Mouse (Mus musculus): Measurements from ENCODE around the gene Slc25a42.
"Not testable (repeated sequence)": the region's sequence is repeated elsewhere in the genome, so short reads cannot be mapped to it uniquely, and the experiment has no call there.

Gene Slc25a42

DNA sequence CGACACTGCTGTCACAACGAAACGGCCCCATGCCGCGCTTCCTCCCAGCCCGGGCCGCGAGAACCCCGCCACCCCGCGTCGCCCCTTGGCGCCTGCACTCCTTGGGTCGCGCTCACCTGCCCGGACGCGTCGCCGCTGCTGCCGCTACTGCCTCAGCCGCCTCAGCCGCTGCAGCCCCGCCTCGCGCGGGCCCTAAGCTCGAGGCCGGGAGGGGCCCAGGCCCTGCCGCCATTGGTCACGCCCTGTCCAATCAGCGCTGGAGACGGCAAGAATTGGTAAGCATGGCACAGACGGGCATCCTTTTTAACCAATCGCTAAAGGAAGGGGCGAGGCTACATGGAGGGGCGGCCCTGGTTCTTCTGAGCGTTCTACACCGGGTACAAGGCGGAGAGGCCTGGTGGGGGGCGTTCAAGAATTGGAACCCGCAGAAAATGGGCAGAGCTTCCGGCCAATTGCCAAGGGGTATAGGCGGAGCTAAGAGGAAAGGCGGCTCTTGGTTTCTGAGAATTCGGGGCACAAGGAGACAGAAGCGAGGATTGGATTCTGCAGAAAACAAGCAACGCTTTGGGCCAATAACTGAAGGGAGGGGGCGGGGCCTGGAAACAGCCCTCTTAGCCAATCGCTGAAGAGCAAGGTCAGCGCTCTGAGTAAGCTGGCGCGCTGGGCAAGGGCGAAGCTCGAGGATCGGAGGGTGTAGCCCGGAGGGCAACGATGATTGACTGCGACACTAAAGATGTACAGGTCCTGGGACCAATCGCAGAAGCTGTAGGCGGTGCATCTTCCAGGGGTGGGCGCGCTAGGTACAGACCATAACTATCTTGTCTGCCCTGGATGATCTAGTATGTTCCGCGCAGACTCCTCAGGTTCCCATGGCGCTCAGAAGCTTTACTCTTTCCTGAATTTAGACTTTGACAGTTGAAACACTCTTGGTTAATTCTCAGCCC lies at the start of gene Slc25a42:
Slc25a42 (minus strand) TSS at position 194 of the 944 bp plus-strand sequence.
- in situ Hi-C loops (cut with MboI, MseI), result no loop called here

DNA sequence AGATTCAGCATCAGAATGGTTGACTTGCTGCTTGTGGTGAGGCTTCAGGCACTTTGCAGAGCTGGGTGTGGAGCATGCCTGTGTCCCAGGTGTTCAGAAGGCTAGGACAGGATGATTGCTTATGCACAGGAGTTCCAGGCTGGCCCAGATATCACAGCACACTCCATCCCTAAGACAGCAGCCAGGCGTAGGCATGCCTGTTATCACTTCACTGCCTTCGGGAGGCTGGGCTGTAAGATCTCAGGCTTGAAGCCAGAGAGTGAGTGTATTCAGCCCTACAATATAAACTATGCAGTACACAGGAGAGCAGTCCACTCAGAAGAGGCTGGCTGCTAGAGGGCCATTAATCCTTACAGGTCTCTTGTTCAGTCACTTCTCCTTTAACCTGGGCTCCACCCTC lies 46.9 kb upstream of the Slc25a42 start:
- in situ Hi-C loops (cut with MboI, MseI), result no loop called here

DNA sequence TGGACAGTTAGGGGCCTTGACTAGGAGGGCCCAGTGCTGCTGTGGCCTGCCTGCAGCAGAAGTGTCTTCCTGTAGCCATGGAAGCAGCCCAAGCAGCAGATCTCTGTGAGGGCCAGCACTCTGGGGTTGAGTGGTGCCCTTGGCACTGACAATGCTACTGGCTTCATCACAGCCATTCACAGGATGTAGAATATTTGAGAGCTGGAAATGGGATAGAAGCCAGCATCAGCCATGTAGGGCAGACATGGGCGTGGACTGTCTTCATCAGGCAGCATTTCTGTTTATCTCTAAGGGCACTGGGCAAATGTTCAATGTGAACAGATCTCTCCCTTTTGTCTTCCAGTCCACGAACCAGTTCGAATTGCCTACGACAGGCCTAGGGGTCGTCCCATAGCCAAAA lies 46.5 kb upstream of the Slc25a42 start:
- in situ Hi-C loops (cut with MboI, MseI), result no loop called here

DNA sequence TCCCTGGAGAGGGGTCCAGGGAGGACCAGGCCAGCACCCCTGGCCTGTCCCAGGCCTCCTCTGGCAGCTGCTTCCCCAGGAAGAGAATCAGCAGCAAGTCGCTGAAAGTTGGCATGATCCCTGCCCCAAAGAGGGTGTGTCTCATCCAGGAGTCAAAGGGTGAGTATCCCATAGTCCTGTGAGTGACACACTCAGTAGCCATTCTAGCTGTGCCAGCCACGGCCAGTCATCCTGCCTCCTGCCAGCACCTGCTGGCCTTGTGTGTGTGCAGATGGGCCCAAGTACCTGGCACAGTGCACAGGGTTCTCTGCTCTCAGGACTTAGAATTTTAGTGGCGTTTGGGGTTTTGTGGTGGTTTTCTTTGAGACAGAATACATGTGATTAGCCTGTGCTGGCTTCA lies 45.4 kb upstream of the Slc25a42 start:
- in situ Hi-C loops (cut with MboI, MseI), result no loop called here

DNA sequence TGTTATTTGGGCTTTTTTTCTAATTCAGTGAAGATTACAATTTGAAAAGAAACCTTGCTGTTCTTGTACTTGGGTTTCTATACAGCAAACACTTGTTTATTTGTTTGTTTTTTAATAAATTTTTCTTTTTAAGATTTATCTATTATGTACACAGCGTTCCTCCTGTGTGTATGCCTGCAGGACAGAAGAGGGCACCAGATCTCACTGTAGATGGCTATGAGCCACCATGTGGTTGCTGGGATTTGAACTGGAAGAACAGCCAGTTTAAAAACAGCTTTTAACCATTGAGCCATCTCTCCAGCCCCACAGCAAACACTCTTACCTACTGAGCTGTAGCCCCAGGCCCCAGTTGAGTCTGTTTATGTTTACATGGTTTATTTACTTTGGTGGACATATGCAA lies 42.5 kb upstream of the Slc25a42 start:
- in situ Hi-C loops (cut with MboI, MseI), result no loop called here

DNA sequence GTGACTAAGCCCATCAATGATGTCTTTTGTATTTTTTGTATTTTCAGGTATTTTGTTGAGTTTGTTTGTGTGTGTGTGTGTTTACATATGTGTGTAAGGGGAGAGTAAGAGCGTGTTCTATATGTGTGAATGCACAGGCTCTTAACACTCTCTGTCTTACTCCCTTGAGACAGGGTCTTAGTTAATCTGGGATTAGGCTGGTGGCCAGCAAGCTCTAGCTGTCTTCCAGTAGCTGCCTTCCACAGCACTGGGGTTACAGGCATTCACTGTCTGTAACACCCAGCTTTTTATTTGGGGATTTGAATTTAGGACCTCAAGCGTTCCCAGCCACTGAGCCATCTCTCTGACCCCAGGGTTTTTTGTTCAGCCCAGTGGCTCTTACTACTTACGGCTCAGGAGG lies 35.7 kb upstream of the Slc25a42 start:
- in situ Hi-C loops (cut with MboI, MseI), result no loop called here

DNA sequence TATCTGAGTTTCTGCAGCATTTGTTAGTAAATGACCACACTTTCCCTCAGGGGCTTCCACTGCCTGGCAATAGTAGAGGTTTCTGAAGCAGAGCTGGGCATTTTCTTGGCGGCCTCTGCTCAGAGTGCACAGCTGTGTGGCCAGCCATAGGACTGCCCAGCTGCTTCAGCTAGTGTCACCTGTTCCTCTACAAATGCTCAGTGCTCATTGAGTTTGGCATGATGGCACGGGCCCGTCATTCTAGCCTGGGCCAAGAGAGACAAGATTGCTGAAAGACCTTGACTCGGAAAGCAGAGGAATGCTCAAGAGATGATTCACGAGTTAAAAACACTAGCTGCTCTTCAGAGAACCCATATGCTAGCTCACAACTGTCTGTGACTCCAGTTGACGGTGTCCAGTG lies 34.5 kb upstream of the Slc25a42 start:
- in situ Hi-C loops (cut with MboI, MseI), result no loop called here

DNA sequence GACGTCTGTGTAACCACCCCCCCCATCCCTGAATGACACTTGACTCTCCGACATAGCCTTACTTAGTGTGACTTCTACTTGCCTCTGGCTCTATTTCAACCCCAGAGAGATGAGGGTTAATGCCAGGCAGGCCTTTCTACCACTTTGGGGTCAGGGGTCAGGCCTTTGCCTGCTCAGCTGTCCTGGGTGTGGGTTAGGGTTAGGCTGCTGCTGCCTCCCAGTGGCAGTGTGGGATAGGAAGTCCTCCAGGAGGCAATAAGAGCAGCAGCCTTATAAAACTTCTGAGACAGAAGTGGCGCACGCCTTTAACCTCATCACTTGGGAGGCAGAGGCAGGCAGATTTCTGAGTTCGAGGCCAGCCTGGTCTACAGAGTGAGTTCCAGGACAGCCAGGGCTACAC lies 28.5 kb upstream of the Slc25a42 start:
- in situ Hi-C loops (cut with MboI, MseI), result no loop called here

DNA sequence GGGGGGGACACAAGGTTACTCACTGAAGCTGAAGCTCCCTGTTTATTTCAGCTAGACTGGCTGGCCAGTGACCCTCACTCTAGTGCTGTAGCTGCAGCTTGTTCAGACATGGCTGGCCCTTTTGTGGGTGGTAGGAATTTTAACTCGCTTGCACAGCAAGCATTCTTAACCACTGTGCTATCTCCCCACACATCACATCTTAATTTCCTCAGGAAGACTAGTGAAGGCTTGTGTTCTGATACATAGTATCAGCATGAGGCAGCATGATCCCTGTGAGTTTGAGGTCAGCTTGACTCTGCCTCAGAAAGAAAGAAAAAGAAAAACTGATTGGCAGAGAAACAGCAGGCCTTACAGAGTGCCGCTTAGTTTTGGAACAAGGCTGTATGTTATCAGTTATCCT lies 25.7 kb upstream of the Slc25a42 start:
- in situ Hi-C loops (cut with MboI, MseI), result no loop called here

DNA sequence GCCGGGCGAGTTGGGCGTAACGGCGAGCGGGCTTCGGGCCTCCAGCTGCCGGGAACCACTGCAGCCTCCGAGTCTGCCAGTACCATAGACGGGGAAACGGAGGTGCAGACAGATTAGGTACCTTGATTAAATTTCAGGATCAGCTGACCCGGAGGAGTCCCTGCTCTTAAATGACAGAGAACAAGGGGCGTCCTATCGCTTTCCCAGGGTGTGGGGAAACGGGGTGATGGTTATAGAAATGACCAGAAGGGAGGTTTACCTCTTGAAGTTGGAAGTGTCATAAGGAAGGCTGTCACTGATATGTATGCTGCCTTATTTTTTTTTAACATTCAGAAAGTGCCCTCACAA lies 22.6 kb upstream of the Slc25a42 start:
- in situ Hi-C loops (cut with MboI, MseI), result no loop called here

DNA sequence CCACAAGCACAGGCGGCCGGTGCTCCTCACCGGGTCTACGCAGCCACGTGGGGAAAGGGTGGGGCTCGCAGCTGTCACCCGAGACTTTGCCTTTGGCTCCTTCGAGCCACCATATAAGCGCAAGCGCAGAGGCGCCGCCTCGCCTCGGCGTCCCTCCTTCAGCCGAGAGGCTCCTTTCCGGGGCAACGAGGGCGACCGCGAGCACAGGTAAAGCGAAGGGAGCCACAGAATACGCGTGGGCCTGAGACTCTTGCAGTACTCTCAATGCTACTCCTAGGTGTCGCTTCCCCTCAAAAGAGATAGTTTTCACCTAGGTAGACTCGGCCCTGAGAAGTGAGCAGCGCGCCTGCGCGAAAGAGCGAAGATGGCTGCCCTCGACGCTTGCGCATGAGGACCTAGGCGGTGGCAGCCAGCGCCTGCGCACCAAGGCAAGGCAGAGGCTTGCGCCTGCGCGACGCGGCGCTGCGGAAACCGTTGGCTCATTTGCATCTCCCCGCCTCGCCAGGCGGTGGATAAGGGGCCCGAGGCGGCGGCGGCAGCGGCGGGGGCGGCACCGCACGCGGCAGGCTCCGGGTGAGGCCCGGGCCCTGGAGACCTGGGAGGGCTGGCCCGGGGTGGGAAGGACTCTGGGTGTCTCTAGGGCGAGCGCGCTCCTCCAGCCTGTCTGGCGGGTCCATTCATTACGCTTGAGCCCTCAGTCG lies 22.1 kb upstream of the Slc25a42 start, which contains the start of the genes Sugp2 and Armc6:
Sugp2 (plus strand) TSS at position 147 of the 701 bp plus-strand sequence.
Armc6 (minus strand) TSS at position 387 of the 701 bp plus-strand sequence.
- in situ Hi-C loops (cut with MboI, MseI), result no loop called here

DNA sequence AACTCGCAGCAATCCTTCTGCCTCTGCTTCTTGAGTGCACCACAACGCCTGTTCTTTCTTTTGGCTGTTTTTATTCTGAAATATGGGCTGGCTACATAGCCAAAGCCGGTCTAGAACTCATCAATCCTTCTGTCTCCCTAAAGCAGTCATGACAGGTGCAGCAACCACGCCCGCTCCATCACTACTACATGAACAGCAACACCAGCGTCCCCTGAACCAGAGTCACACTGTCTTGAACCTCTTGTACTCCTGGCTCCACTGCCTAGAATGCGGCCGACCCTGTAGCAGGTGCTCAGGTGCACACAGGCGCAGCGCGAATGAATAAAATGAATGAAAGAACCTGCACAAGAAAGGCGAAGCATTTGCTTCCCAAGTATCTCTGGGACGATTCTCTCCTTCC lies 21.5 kb upstream of the Slc25a42 start:
- in situ Hi-C loops (cut with MboI, MseI), result no loop called here

DNA sequence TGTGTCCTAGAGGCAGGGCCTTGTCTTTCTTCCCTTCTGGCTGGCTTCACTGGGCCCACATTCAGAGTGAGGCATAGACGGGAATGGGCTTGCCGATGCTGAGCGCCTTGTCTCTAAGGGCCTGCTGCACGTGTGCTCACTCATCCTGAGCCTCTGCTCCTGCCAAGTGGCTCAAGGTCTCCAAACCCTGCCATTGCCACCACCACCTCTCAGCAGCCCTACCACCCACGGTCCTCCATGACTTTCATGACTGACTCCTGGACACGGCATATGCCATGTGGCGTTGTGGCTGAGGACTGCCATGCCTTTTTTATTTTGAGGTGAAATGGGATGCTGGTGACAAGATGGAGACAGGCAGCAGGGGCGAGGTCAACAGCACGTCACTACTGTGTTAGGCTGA lies 18.7 kb upstream of the Slc25a42 start:
- in situ Hi-C loops (cut with MboI, MseI), result no loop called here

DNA sequence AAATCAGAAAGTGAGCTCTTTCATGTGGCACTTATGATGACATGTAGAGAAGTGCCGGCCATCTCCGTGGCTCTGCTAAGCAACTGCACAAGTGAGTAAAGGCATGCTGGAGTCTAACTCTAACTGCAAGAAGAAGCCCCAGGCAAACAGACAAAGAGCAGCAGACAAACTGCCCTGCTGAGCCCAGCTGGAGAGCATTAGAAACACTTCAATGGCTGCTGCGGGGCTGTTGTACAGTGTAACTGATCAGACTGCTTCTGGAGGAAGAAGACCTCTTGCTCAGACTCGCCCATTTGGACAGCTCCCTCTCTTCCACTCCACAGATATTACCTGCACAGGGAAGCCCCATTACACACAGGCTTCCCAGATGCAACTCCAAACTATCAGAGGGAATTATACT lies 15.9 kb upstream of the Slc25a42 start:
- in situ Hi-C loops (cut with MboI, MseI), result no loop called here

DNA sequence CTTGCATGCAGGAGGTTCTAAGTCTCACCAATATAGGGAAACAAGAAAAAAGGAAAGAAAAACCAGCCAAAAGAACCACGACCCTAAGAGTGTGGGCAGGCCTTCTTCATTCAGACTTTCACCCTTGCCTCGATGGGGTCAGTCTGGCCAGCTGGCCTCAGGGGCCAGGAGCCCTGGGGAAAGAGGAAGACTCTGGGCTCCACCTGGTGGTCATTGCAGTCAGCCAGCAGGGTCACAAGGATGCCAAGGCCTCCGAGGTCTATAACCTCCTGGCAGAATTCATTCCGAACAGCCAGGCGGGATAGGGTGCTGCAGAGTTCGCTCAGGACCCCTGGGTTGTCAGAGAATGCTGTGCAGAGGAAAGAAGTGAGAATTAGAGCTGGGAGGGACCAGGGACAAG lies 11.2 kb upstream of the Slc25a42 start:
- in situ Hi-C loops (cut with MboI, MseI), result no loop called here

DNA sequence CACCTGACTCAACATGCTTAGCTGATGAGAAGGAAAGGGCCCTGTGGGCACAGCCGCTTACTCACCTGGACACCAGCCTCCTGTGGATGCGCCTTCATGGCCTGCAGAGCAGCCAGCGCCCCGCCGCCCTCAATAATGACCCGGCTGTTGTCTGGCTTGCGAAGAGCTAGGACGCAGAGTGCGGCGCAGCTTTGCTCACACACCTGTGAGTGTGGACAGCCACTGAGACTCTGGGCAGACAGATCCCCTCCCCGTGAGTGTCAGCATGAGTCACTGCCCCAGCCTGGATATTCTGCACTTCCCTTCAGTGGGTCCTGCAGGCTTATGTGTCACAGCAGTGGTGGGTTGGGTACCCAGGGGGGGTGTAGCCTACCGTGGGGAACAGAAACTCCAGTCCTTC lies 9.9 kb upstream of the Slc25a42 start:
- in situ Hi-C loops (cut with MboI, MseI), result no loop called here

DNA sequence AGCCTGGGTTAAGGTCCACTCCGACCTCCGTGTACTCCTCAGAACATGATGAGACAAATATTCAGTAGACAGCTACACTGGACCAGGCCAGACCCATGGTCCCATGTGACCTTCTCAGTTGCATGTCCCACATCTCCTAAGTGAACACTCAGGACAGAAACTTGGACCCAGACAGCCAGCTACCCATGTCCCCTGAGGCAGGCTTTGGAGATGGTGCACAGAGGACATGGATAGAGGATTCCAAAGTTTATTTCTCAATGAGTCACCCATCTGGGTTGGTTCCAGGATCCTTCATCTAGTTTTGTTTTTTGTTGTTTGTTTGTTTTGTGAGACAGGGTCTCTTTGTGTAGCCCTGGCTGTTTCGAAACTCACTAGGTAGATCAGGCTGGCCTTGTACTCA lies 8.8 kb upstream of the Slc25a42 start:
- in situ Hi-C loops (cut with MboI, MseI), result no loop called here

DNA sequence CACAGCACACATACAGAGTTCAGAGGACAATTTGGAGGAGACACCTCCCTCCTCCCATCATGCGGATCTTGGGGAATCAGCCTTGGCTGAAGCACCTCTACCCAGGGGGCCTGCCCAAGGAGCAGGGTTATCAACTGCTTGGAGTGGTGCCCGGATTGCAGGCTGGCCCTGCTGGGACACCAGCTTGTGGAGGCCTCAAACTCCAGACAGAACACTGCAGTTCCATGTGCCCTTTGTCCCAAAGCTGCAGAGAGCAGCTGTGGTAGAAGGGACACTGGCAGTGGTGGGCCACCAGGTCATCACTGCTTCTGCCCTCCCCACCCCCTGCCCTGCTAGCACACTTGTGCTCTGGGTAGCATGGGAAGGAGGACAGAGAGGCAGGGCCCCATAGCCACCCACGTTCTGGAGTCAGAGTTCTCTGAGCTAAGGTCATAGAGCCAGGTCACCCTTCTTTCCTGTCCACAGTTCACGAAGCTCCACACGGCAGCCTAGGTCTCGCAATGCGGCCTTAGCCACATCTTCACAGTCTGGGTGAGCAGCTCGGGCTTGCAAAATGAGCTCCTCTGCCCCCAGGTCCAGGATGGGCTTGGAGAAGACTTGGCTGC lies 8.2 kb upstream of the Slc25a42 start:
- in situ Hi-C loops (cut with MboI, MseI), result no loop called here

DNA sequence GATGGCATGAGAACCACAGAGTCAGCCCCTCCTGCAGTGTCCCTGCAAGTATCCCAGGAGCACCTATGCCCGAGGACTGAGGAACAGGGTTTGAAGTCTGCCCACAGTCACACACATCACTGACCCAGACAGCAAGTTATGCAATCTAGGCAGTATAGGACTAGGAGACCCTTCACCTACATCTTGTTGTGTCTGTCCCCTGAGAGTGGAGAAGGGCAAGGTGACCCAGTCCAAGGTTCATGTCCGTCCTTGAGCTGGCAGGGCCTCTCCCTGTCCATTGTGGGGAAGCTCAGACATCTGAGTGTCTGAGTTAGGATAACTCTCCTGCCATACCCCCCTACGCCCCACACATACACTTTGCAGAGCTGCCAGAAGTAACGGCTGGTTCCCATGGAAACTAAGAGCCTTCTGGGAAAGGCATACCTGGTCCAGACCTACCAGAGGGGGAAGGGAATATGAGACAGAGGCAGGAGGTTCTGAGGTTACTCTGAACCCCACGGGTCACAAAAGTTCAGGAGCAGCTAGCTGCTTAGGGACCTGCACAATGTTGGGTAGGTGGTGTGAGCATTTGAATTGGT lies 7.1 kb upstream of the Slc25a42 start:
- in situ Hi-C loops (cut with MboI, MseI), result no loop called here

DNA sequence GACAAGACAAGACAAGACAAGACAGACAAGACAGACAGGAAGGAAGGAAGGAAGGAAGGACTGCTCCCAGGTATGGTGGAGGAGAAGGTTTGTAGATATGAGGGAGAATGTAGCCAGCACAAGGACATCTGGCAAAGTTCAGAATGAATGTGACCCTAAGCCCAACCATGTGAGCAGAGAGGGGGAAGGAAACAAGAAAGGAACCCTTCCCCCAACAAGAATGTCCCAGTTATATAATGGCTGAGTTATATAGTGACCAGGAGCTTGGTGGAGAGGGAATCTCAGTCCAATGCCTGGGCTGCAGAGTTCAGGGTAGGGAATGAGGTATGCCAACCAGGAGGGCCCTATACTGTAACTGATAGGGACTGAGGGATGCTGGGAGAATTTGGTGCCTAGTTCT lies 5.3 kb upstream of the Slc25a42 start:
- in situ Hi-C loops (cut with MboI, MseI), result no loop called here

DNA sequence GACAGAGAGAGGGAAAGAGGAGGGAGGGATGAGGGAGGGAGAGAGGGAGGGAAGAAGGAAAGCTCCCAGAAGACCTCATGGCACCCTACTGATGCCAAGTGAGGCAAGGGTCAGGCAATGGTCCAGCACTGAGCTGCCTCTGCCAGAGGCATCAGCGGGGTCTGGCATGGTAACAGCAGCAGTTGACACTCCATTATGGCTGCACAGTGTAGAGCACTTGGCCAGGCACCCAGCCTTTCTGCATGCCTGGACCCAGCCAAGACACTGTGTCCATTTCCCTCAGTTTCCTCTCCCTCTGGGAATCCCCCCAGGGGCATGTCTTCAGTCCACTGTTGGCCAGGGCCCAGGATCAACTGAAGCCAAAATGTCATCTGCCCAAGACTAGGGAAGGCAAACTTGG lies 4.5 kb upstream of the Slc25a42 start:
- in situ Hi-C loops (cut with MboI, MseI), result no loop called here

DNA sequence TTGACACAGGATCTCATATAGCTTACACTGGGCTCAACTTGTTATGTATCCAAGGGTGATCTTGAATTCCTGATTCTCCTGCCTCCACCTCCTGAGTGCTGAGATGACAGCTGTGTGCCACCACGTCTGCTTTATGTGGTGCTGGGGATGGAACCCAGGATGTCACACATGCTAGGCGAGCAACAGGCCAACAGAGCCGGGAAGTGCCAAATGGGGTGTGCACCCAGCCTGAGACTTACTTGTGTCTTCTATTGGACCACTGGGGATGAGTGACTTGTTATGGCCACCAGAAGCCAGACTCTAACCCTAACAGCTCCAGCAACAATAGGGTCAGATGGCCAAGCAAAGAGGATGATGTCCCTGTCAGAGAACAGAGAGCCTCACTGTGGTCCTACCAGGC lies 4.1 kb upstream of the Slc25a42 start:
- in situ Hi-C loops (cut with MboI, MseI), result not testable (repeated sequence)
